Mouse (Mus musculus): ENCODE measurements around the gene Vmn1r54.

DNA sequence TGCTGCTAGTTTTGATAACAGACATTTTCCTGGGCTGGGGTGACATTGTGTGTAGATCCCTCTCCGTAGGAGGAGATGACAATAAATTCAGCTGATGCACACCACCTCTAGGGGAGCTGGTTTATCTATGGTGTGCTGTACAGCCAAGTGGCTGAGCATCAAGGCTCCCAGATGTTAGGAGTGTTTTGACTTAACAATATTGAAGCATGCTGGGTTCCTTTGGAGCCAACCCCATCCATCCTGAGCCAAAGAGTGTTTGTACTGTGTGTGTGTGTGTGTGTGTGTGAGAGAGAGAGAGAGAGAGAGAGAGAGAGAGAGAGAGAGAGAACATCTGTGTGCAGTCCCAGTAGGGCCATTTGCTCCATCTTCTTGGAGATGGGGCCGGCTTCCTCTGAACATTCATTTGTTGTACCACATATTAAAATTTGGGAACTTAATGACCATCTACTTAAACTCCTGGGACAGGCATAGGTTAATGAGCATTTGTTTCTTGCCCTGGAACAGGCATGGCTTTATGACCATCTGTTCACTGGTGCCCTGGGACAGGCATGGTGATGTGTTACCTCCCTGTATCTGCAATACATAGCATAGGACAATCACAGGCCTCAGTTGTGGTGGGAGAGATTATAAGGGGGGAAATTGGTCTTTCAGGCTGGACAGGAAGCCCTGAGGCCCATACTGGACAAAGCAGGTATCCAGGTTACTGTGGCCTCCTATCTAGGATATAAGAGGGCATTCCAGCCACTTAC lies 71.6 kb downstream of the Vmn1r54 start:
- TF ChIP-seq CTCF (IDR thresholded peaks at IDR 0.05; ENCODE audit: low read depth, low read length): no peak
- no peak for TF ChIP-seq POLR2A (IDR thresholded peaks at IDR 0.05; ENCODE audit: borderline replicate concordance, low read depth, low read length)
